17 mouse cellular contexts compared by ENCODE assay signal in genomic region chr19:25154506-25155178, GRCm38 (mm10).
DNase-seq lines count a peak whose midpoint lies in the region; ATAC-seq and TF ChIP-seq lines count a peak whose summit lies in the region.
"Had no signal": no experiment of that assay in that cellular context is flagged by ENCODE, and none has a peak within 500 bp of the region (broad histone marks: within the 10 kb centered on the region; RNA-seq: fewer than 3 reads in every experiment).

No protein-coding gene starts in this region.

- TF ChIP-seq POLR2A in brain, embryonic 14.5 days (IDR thresholded peaks at IDR 0.05; ENCODE audit: borderline replicate concordance, extremely low read depth, insufficient read depth, insufficient read length, poor library complexity, severe bottlenecking): no peak

- H3K4me1 ChIP-seq in heart, embryonic 15.5 days (replicated peaks): peaks cover 18% of the 10 kb centered on the region
- peaks cover 10% of the 10 kb centered on the region for H3K4me1 ChIP-seq in midbrain, embryonic 14.5 days (ENCODE audit: control insufficient read depth, insufficient read depth, low read length)
- no peaks in the 10 kb centered on the region for H3K4me1 ChIP-seq in midbrain, embryonic 16.5 days (ENCODE audit: control insufficient read depth, insufficient read depth, low read length)
- peaks cover 4% of the 10 kb centered on the region; the same call in 1 of the 2 replicates for H3K4me1 ChIP-seq in brown adipose tissue, adult 24 weeks (ENCODE audit: control insufficient read depth, insufficient read depth, insufficient read length, low read length)

- H3K27ac ChIP-seq in heart, embryonic 15.5 days: peak overlapping the region; percentile 48
- no peak overlapping the region for H3K27ac ChIP-seq in midbrain, embryonic 14.5 days (replicated peaks; ENCODE audit: low read depth, low read length)
- no peak overlapping the region for H3K27ac ChIP-seq in midbrain, embryonic 16.5 days (ENCODE audit: low read length)
- peak overlapping the region; percentile 99 for H3K27ac ChIP-seq in brown adipose tissue, adult 24 weeks (replicated peaks; ENCODE audit: low read depth, low read length)
- H3K27ac ChIP-seq: embryonic facial prominence, embryonic 12.5 days had no signal

- ATAC-seq in heart, embryonic 15.5 days (replicated peaks; ENCODE audit: insufficient number of reproducible peaks, insufficient read depth, low FRiP score, low read depth): no peak
- ATAC-seq in midbrain, embryonic 14.5 days (ENCODE audit: low FRiP score, low TSS enrichment): no peak
- no peak for ATAC-seq in midbrain, embryonic 16.5 days
- ATAC-seq: forebrain, embryonic 16.5 days had no signal

- H3K27me3 ChIP-seq in heart, embryonic 15.5 days: no peaks in the 10 kb centered on the region
- no peaks in the 10 kb centered on the region for H3K27me3 ChIP-seq in midbrain, embryonic 14.5 days (ENCODE audit: control insufficient read depth, insufficient read depth, low read length)
- no peaks in the 10 kb centered on the region for H3K27me3 ChIP-seq in midbrain, embryonic 16.5 days (ENCODE audit: control insufficient read depth, insufficient read depth, low read depth, low read length)
- H3K27me3 ChIP-seq: embryonic facial prominence, embryonic 12.5 days; heart, embryonic 12.5 days had no signal

- H3K4me2 ChIP-seq in heart, embryonic 15.5 days: no peak overlapping the region
- H3K4me2 ChIP-seq in midbrain, embryonic 14.5 days (ENCODE audit: low read length): no peak overlapping the region
- H3K4me2 ChIP-seq in midbrain, embryonic 16.5 days (ENCODE audit: low read length): no peak overlapping the region
- H3K4me2 ChIP-seq: embryonic facial prominence, embryonic 12.5 days; heart, embryonic 12.5 days; hindbrain, embryonic 14.5 days had no signal

- WGBS in heart, embryonic 15.5 days: 73% methylated on average over 7 of the region's 7 CpGs
- WGBS in midbrain, embryonic 14.5 days: 34% methylated on average over 7 of the region's 7 CpGs
- WGBS in midbrain, embryonic 16.5 days: 41% methylated on average over 7 of the region's 7 CpGs

- no peak overlapping the region for H3K4me3 ChIP-seq in heart, embryonic 15.5 days
- H3K4me3 ChIP-seq in midbrain, embryonic 14.5 days (replicated peaks; ENCODE audit: low read depth, low read length): no peak overlapping the region
- H3K4me3 ChIP-seq in midbrain, embryonic 16.5 days (ENCODE audit: low read depth, low read length): no peak overlapping the region
- no peak overlapping the region for H3K4me3 ChIP-seq in brown adipose tissue, adult 24 weeks (ENCODE audit: insufficient read depth, low read depth, low read length)
- H3K4me3 ChIP-seq: embryonic facial prominence, embryonic 12.5 days; heart, embryonic 12.5 days had no signal

- no peak for DNase-seq in heart, adult 9 months (ENCODE audit: low spot score in 2 of 2)
- DNase-seq in midbrain, embryonic 14.5 days: peak; percentile 59
- peak; percentile 26 for DNase-seq in brain, embryonic 14.5 days (ENCODE audit: low read depth)
- no peak for DNase-seq in kidney, adult 11 months
- DNase-seq in layer of hippocampus, postnatal 25 days (ENCODE audit: extremely low spot score in 1 of 2, low spot score in 1 of 2): no peak
- DNase-seq: adrenal gland, adult 8-10 months; cerebellum, adult 11-12 months; cerebellum, adult 9-10 months; cerebellum, postnatal 25 days; gastrocnemius, postnatal 10 days had no signal

- H3K9me3 ChIP-seq in heart, embryonic 15.5 days (replicated peaks): no peaks in the 10 kb centered on the region
- no peaks in the 10 kb centered on the region for H3K9me3 ChIP-seq in midbrain, embryonic 14.5 days (ENCODE audit: control insufficient read depth, low read length)
- H3K9me3 ChIP-seq in midbrain, embryonic 16.5 days (replicated peaks; ENCODE audit: control insufficient read depth, low read length, poor library complexity, severe bottlenecking): no peaks in the 10 kb centered on the region
- H3K9me3 ChIP-seq: embryonic facial prominence, embryonic 12.5 days; heart, embryonic 12.5 days had no signal

- TF ChIP-seq CTCF in brain, embryonic 14.5 days (IDR thresholded peaks at IDR 0.05; ENCODE audit: borderline replicate concordance, extremely low read depth, insufficient read depth, insufficient read length): no peak

- H3K9ac ChIP-seq in heart, embryonic 15.5 days: no peak overlapping the region
- no peak overlapping the region for H3K9ac ChIP-seq in midbrain, embryonic 14.5 days (replicated peaks; ENCODE audit: low read length)
- H3K9ac ChIP-seq in midbrain, embryonic 16.5 days (ENCODE audit: low read depth, low read length): no peak overlapping the region
- H3K9ac ChIP-seq: embryonic facial prominence, embryonic 12.5 days; heart, embryonic 12.5 days; hindbrain, embryonic 14.5 days had no signal

- no peaks in the 10 kb centered on the region for H3K36me3 ChIP-seq in heart, embryonic 15.5 days
- no peaks in the 10 kb centered on the region for H3K36me3 ChIP-seq in midbrain, embryonic 14.5 days (ENCODE audit: control insufficient read depth, insufficient read depth, low read length)
- no peaks in the 10 kb centered on the region for H3K36me3 ChIP-seq in midbrain, embryonic 16.5 days (ENCODE audit: control insufficient read depth, insufficient read depth, low read length)
- H3K36me3 ChIP-seq: embryonic facial prominence, embryonic 12.5 days; heart, embryonic 12.5 days had no signal

Comparison
In these comparisons a context has a peak if more than half of its experiments do, and no peak if none do; other contexts are left out.
1. H3K27ac ChIP-seq: peak in heart, embryonic 15.5 days (single experiment) and brown adipose tissue, adult 24 weeks (single experiment); none in midbrain, embryonic 14.5 days (single experiment) and midbrain, embryonic 16.5 days (single experiment).
2. DNase-seq: peak in midbrain, embryonic 14.5 days (single experiment) and brain, embryonic 14.5 days (single experiment); none in heart, adult 9 months (0 of 2), kidney, adult 11 months (single experiment) and layer of hippocampus, postnatal 25 days (0 of 2).